Mouse (Mus musculus) lung, postnatal 10 days (tissue): ENCODE measurements around the gene Gm12695.

ENCODE experiments used
- DNase-seq: peaks from one replicate; pipeline ENCODE4 v3.0.0; 2021

Gm12695 gene

GRCm38 (mm10) chr4:96697511-96698217 lies 87.3 kb downstream of the Gm12695 start:
- peak; percentile 31 for DNase-seq

DNA sequence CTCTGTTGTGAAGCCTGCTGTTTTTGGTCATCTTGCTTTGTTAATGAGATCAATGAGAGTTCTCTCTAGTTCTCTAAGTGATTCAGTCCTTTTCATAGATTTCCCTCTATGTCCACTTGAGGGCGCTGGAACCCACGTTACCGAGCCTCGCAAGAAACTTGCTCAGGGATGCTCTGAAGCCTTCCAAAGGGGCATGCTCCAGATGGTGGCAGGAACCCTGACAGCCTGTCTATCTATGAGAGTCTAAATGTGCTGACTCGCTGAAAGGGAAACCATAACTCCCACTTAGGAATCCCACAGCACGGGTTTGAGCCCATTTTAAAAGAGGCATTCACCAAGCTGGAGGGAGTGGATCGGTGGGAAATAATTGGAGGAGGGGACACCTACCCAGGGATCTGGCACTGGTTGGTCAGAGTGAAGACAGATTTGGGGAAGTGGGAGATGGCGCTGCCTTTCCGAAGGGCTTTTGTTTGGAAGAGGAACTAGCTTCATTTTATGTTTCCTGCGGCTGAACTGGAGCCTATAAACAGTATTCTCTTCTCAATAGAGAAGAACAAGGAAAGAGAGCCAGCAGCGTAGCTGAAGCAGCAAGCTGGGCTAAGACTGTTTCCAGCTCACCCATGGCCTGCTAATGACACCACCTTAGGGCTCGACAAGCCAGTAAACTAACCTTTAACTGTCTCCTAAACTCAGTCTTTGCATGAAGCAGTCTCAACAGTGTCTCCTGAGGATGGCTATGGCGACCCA lies 88.2 kb downstream of the Gm12695 start:
- DNase-seq, result peak; percentile 73

GRCm38 (mm10) chr4:96687358-96687803 lies 97.6 kb downstream of the Gm12695 start:
- DNase-seq, result no peak

DNA sequence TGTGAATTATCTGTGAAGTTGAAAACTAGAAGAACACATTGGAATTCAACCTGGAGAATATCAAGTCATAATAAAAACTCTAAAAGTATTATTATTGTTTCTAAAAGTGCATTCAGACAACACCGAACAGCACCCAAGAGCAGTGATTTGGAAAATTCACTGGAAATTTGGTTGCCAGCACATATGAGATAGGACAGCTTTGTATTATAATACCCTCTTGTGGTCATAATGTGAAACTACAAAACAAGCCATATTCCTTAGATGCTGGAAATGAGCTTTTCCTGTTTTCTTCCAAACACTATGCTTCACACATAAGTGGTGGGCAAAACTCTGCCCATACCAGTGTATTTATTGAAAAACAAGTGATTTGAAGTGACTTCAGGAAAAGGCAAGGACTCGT lies 101.5 kb downstream of the Gm12695 start:
- DNase-seq, result no peak

GRCm38 (mm10) chr4:96680966-96681365 lies 104.0 kb downstream of the Gm12695 start:
- no peak for DNase-seq

- DNase-seq, result peak; percentile 32
Measured at GRCm38 (mm10) chr4:96680233-96680632, 104.8 kb downstream of the Gm12695 start.
